Mouse (Mus musculus): ENCODE results near the gene Crls1. TPM values are rescaled to one million over a fixed set of nuclear protein-coding genes. Genes with fewer than 3 reads are reported as not detected.
A peak's percentile ranks its signal among the peaks of the same experiment; 100 is the strongest.

The Crls1 gene
- total RNA-seq (2021) (100 to 1,000 TPM; 106 to 129 TPM), polyA plus RNA-seq (2012; rRNA removed) (142 and 210 TPM in 2 replicates)
- long read RNA-seq, transcript Crls1-201 (7 exons, 1,924 nt): major isoform, 164 of 187 reads
- long read RNA-seq, partial matches to known transcripts: 0 of 187 reads
- long read RNA-seq, other reads (novel, unspliced or antisense): 18 of 187 reads

DNA sequence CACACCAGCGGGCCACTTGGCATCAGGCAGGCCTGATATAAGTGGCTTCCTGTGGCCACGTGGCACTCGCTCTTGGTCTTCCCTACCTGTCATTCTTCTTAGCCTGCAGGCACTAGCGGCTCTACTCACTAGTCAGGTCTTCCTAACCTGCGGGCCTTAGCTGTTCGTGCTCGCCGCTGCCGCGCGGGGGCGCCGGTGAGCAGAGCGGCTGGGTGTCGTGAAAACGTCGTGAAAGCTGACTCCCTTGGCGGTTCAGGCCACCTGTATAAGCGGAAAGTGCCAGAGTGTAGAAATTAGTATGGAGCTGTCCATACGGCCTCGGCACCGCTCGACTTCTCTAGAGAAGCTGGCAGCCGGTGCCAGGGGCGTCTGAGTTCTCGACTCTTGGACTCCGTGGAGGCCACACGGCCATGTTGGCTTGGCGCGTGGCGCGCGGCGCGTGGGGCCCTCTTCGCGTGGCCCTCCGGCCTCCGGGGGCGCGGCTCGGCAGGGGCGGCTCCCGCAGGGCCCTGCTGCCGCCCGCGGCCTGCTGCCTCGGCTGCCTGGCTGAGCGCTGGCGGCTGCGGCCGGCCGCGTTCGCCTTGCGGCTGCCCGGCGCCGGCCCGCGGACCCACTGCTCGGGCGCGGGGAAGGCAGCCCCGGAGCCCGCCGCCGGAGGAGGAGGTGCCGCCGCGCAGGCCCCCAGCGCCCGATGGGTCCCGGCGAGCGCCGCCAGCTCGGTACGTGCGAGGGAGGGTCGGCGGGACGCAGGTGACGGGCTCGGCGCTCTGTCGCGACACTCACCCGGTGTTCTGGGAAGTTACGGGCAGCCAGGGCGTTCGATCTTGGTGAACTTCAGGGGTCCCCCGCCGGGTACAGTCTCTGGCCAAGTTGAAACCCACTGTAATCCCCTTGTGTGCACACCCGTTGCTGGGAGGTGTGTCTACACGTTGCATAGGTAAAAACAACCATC, at the start of gene Crls1:
Crls1 (plus strand) TSS at position 260 of the 952 bp plus-strand sequence.
- peak; percentile 98 for DNase-seq

DNA sequence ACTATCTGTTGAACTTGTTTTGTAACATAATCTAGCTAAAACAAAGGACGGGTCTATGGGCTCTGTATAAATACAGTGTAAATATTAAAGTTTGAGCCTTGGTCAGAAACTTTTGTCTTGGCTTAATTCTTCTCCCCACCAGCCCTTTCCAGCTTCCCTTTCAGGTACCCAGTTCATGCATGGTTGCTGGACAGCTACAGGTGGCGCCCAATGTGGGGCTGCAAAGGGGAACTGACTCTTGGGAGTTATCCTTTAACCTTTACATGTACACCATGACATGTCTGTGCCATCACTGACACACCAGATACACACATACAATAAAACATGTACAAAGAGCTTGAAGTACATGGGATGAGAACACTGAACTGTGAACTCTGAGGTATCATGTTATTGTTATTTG, 43.5 kb upstream of the Crls1 start:
- DNase-seq: no peak

DNA sequence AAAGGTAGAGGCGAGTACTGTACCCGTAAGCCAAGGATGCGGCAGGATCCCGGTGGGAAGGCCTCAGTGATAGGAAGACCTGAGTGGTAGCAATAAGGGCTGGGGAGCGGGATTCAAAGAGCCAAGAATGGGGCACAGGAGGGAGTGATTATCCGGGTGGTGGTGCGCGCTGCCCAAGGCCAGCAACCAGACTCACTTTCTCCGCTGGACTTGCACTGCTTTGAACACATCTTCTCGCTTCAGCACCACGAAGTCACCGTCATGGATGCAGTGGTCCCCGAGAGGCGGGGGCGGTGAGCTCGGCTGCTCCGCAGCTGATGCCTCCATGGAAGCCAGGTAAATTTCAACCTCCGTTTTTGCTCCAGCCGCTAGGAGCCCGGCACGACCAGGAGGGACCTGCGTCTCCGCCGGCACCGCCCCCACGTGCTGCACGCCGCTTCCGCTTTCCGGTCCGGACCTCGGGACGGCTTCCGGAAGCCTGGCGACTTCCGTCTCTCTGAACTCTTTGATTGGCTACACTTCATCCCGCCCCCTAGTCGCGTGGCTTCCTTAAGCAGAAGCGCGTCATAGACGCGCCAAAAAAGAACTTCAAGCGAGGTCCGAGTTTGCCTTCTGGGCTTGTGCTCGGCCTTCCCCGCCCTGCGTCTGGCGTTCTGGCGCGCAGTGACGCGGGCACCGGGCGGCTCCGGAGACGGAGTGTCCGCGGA, 30.7 kb upstream of the Crls1 start, which contains the start of the genes Trmt6 and Mcm8:
Trmt6 (minus strand) TSS at position 448 of the 707 bp plus-strand sequence.
Mcm8 (plus strand) TSS at position 534 of the 707 bp plus-strand sequence.
- DNase-seq: peak; percentile 94

DNA sequence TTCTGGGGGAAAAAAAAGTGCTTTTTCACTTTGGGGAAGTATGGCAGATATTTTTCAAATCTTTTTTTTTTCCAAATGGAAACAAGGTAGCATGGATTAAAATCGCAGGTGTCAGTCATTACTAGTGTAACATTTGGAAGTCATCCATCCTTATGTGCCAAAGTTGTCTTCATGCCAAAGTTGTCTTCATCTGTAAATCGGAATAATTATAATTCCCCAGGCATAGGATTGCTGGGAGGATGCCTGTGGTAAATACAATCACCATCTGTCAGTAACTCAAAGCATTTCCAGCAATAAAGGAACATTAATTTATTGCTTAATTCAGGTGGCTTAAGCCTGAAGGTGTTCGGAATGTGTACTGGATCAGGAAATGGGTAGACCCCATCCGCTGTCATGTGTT, 5.4 kb upstream of the Crls1 start:
- no peak for DNase-seq

DNA sequence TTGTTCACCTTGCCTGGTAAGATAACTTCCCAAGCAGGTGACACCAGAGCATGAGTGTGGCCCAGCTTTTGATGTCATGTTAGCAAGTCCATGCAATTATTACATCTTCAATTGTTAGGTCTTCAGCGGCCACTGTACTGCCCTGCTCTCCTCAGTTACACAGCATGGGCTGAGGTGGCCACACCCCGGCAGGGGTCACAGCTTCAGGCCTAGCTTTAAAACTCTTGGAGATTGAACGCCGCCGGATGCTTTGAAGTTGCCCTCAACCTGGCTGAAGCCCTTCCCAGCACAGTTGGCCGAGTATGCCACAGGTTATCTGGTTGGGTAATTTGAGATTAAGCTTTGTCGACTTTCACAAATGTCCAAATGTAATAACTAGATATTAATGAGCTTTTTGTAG, 1.1 kb downstream of the Crls1 start:
- DNase-seq: peak; percentile 40

DNA sequence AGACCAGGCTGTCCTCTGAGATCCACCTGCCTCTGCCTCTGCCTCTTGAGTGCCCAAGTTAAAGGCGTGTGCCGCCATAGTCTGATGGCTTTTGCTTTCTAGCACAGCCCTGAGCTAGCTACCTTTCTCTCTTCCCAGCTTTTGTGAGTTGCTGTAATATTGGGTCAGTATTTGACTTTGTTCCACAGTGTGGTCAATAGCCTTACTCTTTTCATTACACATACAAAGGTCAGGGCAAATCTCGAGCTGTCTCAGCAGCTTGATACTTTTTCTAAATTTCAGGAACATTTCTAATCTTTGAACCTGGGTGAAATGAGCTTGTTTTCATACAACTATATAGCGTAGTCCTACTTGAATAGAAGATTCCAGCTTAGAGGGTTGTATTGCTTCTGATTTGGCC, 1.9 kb downstream of the Crls1 start:
- DNase-seq: no peak

DNA sequence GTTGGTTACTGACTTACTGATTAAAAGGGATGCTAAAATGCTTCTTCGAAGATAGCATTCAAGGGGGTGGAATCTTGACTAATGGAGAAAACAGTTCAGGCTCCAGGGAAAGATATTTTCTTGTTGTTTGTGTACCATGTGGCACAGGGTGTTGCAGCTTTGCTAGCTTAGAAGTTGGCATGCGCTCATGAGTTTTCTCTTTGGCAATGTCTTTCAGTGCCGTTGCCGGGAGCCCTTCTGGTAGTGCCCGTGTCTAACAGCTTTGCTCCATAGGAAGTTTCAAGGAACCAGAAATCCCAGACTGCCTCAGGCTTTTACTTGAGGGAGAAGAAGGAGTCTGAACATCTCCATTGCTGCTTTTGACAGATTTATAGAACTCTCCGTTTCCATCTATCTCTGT, 2.7 kb downstream of the Crls1 start:
- peak; percentile 21 for DNase-seq

DNA sequence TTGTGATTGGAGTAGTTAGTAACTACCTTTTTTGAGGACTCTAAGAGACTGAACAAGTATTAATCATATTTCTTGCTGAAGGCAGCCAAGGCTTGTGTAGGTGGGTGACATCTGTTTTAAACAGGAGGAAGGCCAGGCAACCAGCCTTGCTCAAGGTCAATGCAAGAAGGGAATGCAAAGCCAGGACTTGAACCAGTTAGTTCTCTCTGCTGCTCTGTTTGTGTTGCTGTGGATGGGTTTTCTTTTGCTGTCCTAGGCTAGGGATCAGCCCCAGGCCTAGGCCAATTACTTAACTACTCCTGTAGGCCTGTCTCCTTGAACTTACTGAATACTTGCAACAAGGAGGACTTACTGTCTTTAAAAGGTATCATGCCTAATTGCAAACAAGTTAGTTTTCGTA, 6.6 kb downstream of the Crls1 start:
- no peak for DNase-seq

DNA sequence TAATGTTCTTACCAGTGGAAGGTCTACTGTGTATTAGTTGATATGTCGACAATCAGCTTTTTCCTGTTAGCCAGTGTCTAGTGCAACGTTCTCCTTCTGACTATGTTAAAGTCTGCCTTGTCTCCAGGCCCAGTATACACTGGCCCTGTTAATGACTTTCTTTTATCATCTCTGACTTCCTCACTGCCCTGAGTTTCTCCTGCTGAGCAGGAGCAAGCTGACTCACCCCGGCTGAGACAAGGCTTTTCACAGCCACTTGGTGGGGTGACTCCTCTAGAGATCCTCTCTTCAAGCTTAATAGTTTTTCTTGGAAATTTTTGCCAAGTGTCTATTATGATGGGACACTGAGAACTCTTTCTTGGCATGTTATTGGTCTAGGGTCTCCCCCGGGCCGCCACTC, 9.9 kb downstream of the Crls1 start:
- DNase-seq: peak; percentile 50

DNA sequence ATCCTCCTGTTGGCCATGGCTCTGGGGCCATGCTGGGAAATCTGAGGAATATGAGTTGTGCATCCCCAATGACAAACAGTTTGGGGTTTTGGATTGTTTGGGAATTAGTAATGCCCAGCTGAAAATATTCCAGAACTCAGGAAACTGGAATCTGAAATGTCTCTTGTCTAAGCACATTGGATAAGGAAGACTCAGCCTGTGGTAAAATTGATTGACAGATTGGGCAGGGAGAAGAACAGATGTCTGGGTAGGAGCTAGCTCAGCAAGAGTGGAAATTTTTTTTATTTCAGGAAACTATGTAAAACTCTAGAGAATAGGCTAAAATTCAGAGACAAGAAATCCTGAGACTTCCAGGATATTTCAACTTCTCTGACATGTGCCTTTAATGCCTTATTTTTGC, 14.0 kb downstream of the Crls1 start:
- no peak for DNase-seq

DNA sequence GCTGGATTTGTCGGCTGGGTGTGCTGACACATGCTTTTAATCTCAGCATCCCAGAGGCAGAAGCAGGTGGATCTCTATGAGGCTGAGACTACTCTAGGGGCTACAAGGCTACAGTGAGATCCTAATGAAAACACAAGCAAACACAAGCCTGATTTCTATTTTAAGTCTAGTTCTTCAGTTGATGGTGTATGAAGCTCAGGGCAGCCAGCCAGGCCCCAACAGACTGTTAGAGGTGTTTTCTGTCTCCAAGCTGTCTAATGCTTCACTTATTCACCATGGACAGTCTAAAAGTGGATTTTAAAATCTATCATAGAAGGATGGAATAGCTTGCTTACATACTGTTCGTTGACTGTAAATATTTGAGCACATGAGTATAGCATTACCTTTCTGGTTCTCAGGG, 15.0 kb downstream of the Crls1 start:
- DNase-seq: no peak

DNA sequence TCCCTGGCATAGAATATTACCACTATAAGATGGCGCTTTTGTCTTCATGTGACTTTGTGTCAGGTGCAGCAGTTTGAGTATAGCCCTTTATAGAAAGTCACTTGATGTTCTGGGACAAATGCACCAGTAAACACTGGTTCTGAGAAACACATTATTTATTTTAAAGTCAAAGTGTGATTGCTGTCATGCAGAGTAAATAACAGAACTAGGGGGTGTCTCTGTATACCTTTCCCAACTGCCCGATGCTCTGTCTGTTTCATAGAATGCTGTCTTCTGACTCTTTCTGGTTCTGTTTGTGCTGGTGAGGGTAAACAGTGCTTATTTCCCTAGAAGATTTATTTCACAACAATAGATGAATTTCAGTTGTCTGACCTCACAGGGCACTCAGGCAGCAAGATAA, 16.9 kb downstream of the Crls1 start:
- DNase-seq: no peak

DNA sequence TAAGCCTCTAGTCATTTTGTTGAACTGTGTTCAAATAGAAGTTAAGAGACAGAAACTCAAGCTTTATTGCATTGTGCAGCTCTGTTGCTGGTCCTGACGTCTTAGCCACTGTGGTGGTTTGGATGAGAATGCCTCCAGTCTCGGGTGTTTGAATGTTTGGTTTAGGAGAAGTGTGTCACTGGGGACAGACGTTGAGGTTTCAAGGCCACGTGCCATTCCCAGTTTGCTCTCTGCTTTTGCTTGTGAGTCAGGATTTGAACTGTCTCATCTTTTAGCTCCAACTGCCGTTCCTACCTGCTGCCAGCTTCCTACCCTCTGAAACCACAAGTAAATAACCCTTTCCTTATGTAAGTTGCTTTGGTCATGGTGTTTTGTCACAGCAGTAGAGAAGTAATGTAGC, 21.1 kb downstream of the Crls1 start:
- DNase-seq: peak; percentile 76

DNA sequence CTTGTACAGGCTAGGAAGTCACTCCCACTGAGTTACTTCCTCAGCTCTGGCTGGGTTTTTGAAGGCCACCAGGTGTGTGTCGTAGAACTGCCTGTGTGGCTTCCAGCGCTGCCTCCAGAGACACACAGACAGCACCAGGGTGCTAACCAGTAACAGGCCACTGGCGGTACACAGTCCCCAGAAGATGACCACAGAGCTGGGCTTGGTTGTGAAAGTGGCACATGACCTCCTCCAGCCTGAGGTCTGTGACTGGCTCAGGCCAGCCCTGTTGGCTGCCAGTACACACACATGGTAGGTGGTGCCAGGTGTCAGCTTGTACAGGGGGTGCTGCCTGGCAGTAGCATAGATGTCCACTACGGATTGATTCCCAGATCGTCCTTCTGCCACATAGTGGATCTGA, 23.2 kb downstream of the Crls1 start:
- DNase-seq: peak; percentile 81

DNA sequence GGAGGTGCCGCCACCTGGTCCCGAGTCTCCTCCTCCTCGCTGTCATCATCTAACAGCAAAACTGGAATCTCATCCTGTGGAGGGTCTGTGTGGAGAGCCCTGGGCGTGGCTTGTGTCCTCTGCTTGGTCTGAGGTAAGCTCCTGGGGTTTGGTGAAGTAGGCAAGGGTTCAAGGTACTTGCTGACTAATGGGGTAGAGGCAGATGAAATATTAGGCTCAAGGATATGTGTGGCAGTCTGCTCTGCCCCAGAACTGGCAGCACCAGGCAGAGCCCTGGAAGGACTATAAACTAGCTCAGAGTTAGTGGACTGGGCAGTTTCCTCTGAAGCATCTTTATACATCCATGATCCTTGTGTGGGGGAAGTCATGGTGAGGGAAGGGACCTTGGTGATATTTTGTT, 23.8 kb downstream of the Crls1 start:
- peak; percentile 77 for DNase-seq

DNA sequence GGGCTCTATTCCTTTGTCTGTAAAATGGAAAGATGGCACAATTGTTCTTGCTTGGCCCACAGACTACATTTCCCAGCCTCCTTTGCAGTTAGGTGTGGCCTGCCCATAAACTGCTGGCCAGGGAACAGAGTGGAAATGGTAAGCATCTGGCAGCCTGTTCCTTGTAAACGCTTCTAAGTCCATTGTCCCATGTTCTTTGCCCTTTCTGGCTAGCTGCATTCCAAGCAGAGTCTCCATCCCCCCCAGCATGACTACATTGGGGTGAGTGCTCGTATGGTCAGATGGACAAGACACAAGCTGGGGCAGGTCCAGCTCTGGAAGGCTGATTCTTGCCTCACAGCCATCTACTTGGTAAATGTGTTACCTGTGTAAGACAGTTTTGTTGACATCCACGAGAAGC, 25.2 kb downstream of the Crls1 start:
- no peak for DNase-seq

DNA sequence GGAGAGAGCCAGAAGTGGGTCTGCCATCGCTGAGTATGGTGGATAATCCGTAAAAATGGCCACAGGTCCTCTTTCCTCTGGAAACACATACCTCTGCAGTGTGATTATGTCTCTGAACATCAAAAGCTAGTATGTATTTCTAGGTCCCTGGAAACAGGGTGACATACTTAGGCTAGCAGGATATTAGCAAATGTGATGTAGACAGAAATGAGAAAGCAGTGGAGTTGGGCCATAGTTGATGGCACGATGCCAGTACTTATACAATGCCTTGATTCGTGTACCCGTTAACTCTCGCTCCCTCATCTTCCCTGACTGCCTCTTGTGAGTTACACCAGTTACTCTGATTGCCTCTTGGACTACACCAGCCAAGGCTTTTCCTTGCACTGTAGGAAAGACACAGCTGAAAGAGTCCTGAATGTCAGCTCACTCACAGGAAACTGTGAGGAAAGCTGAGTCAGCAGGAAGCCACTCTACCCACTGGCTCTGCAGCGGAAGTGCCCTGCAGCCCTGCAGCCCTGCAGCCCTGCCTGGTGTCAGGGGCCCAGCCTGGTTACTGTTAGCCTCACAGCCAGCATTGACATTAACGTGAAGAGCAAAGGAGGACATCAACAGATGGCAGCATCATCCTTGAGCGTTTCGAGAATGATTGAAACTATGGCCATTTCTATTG, 27.3 kb downstream of the Crls1 start:
- no peak for DNase-seq

DNA sequence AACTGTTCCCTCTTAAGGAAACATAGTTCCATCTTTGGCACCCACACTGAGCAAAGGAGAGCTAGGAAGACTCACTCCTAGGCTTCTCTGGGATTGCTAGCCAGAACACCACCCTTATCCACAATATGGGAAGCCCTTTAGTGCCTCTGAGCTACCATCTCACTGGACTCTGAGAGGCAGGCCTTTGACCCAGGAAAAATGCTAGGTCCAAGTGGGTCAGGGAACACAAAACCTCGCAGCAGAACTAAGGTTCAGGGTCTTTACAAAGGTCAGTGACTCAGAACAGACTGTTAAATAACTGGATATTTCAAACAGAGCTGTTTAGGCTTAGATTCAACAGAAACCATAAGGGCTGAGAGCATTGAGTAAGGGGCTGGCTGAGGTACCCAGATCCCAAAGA, 30.5 kb downstream of the Crls1 start:
- peak; percentile 64 for DNase-seq

DNA sequence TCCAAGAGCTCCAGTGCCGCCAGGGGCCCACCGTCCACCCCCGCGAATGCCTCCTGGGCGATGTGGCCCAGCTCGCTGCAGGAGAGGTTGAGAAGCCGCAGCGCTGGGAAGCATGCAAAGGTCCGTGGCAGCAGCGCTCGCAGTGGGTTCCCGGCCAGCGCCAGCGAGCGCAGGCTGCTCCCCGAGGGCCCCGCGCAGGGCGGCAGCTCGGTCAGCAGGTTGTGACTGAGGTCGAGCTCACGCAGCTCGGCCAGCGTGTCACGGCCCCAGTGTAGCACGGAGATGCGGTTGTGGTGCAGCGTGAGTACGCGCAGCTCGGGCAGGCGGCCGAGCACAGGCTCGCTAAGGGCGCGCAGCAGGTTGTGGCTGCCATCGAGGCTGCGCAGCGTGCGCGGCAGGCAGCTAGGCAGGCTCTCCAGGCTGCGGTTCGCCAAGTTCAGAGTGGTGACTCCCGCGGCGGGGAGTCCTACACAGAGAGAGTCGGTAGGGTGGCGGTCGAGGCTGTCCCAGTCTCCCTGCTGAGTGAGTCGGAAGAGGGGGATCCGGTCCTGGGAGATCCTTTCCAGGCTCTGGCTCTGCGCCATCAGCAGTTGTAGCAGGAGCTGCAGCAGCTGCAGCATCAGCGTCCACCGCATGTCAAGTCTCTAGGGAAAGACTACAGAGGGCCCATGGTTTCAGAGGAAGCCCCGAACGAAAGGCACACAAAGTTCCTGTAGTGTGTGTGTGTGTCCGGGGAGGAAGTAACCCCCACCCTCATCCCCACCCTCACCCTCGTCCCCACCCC, 33.0 kb downstream of the Crls1 start:
- DNase-seq: peak; percentile 65

DNA sequence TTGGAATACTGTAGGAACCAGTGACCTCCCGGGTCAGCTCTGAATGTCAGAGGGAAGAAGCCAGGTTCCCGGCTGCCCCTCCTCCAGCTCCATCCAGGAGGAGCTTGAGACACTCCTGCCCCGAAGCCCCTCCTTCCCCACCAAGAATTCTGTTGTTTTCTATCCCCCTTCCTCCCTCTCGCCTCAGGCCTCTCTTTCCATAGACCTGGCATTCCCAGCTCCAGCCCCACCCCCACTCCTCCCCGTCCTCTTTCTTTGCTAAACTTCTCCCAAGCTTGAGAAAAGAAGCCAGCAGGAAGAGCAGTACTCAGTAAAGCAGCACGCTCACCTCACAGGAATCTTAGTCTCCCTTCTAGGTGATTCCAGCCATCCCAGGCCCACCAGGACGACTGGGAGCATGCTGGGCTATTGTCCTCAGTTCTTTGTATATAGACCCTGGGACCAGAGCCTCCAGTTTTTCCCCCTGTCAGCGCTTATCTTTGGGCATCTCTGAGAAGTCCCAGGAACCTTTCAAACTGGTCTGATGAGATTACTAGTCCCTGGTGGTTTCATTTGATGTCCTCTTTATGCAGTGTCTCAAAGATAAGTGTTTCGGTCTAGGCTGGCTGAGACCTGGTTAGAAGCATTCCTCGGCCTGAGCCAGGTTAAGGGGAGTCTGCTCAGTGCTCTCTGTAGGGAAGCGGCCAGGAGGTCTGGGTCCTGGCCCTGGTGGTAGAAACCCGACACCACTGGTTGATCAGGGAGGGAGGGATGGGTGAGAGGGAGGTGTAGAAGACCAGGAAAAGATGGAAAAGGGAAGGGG, 34.6 kb downstream of the Crls1 start, which contains the start of gene Lrrn4:
Lrrn4 (minus strand) TSS at position 48 of the 802 bp plus-strand sequence.
- DNase-seq: no peak
